ENCODE assay signal across 16 mouse cellular contexts in genomic region chr1:168008216-168008615, GRCm38 (mm10).
"Had no signal": no experiment of that assay in that cellular context is flagged by ENCODE, and none has a peak within 500 bp of the region (broad histone marks: within the 10 kb centered on the region; RNA-seq: fewer than 3 reads in every experiment).

No protein-coding gene starts in this region.

- H3K27me3 ChIP-seq: lung, embryonic 15.5 days; megakaryocyte, embryonic 14.5 days; midbrain, embryonic 13.5 days; midbrain, embryonic 15.5 days; neural tube, embryonic 12.5 days had no signal

- H3K4me1 ChIP-seq: megakaryocyte, embryonic 14.5 days; midbrain, embryonic 13.5 days; midbrain, embryonic 15.5 days; neural tube, embryonic 12.5 days had no signal

- H3K9me3 ChIP-seq: lung, embryonic 15.5 days; midbrain, embryonic 15.5 days; neural tube, embryonic 12.5 days had no signal

- H3K36me3 ChIP-seq: lung, embryonic 15.5 days; midbrain, embryonic 13.5 days; midbrain, embryonic 15.5 days; neural tube, embryonic 12.5 days had no signal

- DNase-seq: lung, adult 2 months; lung, postnatal 14 days; lung, postnatal 36 days; right cerebral cortex, postnatal 14 days; spleen, adult 18-20 months; thymus, adult 2 months; thymus, postnatal 25 days; thymus, postnatal 4 days had no signal

- H3K4me2 ChIP-seq: lung, embryonic 15.5 days; midbrain, embryonic 11.5 days; midbrain, embryonic 13.5 days; midbrain, embryonic 15.5 days; neural tube, embryonic 12.5 days had no signal

- H3K9ac ChIP-seq: lung, embryonic 15.5 days; midbrain, embryonic 13.5 days; midbrain, embryonic 15.5 days; neural tube, embryonic 12.5 days had no signal

- H3K27ac ChIP-seq: lung, embryonic 15.5 days; macrophage; midbrain, embryonic 13.5 days; midbrain, embryonic 15.5 days; neural tube, embryonic 12.5 days had no signal

- H3K4me3 ChIP-seq: lung, embryonic 15.5 days; megakaryocyte, embryonic 14.5 days; midbrain, embryonic 13.5 days; midbrain, embryonic 15.5 days; neural tube, embryonic 12.5 days had no signal

- ATAC-seq: lung, postnatal 0 days; midbrain, embryonic 13.5 days; midbrain, embryonic 15.5 days had no signal
